Mouse (Mus musculus): Measurements from ENCODE around the gene Scamp3.
"Not testable (repeated sequence)": the region's sequence is repeated elsewhere in the genome, so short reads cannot be mapped to it uniquely, and the experiment has no call there.

Scamp3 gene

GRCm38 (mm10) chr3:89177242-89178106, at the start of gene Scamp3:
Scamp3 (plus strand) TSS chr3:89177473.
- peak; percentile 87 to 90 for DNase-seq (ENCODE audit: low spot score in 2 of 2)

DNA sequence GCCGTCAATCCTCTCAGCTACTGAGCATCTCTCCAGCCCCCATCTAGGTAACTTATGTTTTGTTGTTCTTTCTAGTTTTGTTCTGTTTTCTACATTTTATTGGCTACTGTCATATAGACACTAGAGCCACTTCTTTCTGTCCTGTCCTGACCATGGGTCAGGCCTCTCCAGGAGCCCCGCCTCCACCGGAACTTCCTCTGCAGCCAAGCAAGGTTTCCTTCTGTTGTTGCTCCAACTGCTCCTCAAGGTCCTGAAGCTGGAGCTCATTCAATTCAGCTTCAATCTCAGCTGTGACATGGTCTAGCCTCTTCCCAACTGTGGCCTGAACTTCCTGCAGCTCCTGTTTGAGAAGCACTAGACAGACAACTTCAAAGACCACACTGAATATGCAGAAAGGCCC, 47.4 kb upstream of the Scamp3 start:
- DNase-seq (ENCODE audit: low spot score in 2 of 2), result no peak

DNA sequence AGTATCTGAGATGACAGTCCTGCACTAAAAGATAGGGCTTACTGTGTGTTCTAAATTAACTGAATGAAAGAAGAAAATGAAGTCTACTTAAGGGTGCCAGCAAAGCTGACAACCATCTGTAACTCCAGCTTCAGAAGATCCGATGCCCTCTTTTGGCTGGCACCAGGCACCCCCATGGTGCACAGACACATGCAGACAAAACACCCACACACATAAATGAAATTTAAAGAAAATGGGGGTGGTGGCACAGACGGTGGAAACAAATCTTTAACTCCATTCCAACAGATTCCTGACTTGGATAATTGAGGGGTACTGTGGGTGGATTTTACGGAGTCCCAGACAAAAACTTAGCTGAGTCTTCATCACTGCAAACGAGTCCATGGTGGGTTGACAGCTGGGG, 45.5 kb upstream of the Scamp3 start:
- DNase-seq (ENCODE audit: low spot score in 2 of 2), result no peak

- peak; percentile 50 to 63 for DNase-seq (ENCODE audit: low spot score in 2 of 2)
Measured at GRCm38 (mm10) chr3:89132285-89133062, 44.8 kb upstream of the Scamp3 start.

DNA sequence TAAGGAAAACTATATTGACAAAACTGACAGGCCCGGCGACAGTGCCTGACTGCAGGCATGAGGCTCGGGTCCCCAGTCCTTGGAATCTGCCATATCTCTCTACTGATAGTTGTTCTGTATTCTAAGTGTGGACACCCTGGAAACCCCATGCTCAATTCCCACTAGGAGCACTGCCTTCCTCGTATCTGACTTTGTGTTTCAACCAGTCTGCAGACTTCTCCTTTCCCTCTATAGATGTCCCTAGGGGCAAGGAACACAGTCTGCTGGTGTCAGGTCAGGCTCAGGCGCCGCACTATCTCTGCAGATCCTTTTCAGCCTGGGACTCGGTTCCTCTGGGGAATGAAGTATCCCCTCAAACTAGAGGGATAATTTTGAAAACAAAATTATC, 44.2 kb upstream of the Scamp3 start:
- no peak for DNase-seq (ENCODE audit: low spot score in 2 of 2)

- no peak for DNase-seq (ENCODE audit: low spot score in 2 of 2)
Measured at GRCm38 (mm10) chr3:89133752-89134151, 43.5 kb upstream of the Scamp3 start.

- no peak for DNase-seq (ENCODE audit: low spot score in 2 of 2)
Measured at GRCm38 (mm10) chr3:89135958-89136357, 41.3 kb upstream of the Scamp3 start, which contains the start of gene Pklr. Pklr (plus strand) TSS chr3:89136142.

DNA sequence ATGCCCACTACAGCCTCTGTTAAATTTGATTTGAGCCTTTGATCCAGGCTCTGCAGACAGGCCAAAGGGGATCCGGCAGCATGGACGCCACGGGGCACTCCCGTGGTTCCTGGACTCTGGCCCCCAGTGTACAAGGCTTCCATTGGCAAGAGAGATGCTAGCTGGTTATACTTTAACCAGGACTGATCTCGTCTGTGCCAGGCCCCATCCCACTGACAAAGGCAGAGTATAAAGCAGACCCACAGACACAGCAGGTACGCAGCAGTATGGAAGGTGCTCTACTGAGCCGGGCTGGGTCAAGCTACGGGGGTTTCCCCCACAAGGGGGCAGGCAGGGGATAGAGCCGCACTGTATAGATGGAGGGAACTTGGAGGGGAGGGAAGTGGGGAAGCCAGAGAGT, 40.9 kb upstream of the Scamp3 start:
- DNase-seq (ENCODE audit: low spot score in 2 of 2), result no peak

- no peak for DNase-seq (ENCODE audit: low spot score in 2 of 2)
Measured at GRCm38 (mm10) chr3:89144821-89145220, 32.5 kb upstream of the Scamp3 start.

DNA sequence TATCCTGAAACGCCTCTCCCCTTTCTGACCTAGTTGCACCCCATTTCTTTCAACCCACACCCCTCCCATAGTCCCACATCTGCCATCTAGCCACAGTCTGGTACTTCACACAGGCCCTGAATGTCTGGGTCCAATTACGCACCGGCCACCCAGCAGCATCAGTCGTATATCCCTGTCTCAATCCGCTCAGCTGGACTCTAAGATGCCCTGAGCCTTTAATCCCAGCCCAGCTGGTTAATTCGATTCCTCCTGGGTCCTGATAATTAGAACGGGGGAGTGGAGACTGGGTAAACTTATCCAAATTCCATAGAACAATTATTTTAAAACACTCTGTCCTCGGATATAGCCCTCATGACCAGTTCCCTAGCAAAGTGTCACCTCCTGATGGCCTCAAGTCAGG, 31.7 kb upstream of the Scamp3 start:
- DNase-seq (ENCODE audit: low spot score in 2 of 2), result no peak

DNA sequence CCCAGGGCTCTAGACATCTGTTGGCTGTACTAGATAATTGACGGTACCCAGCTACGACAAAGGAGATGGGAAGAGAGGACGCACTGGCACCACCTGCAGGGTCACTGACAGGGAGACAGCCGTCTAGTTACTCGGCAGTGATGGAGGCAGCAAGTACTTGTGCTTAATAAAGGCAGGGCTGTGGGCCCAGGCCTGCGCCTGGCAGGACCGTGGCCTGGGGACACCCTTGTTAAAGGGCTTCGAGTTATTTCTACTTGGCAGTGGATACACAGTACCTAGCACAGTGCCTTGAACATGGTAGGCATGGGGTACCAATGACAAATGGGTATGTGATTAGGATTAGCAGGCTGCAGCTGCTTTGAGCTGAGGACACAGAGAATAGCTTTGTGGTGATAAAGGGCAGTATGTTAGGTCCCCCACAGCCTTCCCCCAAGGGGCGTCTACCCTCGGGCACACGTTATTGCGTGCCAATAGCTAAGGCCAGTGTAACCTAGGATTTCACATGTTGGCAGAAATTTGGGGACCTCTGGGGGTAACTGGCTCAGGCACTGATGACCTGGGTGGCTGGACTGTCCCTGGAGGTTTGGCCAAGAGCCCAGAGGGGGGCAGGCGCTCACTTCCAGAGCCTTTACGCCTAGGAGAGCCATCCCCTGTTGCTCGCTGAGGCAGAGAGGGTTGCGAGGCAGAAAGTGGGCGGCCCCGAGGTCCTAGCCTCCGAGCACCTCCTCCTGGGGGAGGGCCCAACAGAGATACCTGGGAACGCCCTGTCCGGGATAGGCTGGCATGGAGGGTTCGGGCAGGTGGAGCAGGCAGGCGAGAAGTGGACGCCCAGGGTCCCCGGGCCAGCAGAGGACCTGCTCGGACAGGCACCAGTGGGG, 29.9 kb upstream of the Scamp3 start:
- no peak for DNase-seq (ENCODE audit: low spot score in 2 of 2)

DNA sequence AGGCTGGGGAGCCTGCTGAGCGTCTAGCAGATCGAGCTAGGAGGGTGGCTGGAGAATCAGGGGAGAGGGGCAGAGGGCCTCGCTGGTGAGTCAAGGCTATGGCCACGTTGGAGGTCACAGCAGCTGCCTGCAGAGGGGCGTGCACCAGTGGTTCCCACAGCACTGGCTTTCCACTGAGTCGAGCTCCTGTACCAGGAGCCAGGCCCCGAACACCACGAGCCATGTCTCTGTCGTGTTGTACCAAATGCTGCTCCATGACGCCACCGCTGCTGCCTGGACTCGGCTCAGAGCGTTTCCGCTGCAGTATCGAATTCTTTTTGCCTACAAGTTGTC, 29.3 kb upstream of the Scamp3 start:
- DNase-seq (ENCODE audit: low spot score in 2 of 2), result no peak

- DNase-seq (ENCODE audit: low spot score in 2 of 2), result no peak
Measured at GRCm38 (mm10) chr3:89148567-89148966, 28.7 kb upstream of the Scamp3 start.

DNA sequence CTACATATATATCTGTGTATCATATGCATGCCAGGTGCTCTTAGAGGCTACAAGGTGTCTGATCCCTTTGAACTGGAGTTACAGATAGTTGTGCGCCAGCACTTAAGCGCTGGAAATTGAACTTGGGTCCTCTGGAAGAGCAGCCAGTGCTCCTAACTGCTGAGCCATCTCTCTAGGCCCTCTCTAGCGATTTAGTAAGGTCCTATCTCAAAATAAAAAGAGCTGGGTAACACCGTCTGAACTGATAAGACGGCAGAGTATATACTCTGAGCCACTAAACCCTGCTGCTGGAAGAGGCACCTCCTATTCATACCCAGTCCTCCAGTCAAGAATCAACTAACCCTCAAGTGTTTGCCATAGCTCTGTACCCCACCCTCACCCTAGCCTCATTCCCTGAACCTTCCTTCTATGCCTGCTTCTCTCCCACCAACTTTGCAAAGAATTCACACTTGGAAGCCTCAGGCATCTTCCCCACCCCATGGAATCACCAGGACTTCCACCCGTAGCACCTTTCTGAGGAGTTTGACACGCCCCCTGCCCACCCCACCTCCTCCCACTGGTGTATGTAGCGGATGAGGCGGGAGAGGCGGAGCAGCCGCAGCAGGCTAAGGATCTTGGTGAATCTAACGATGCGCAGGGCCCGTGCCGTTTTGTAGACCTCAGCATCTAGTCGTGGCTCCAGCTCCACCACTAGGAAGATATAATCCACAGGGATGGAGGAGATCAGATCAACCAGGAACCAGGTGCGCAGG, 25.0 kb upstream of the Scamp3 start:
- no peak for DNase-seq (ENCODE audit: low spot score in 2 of 2)

DNA sequence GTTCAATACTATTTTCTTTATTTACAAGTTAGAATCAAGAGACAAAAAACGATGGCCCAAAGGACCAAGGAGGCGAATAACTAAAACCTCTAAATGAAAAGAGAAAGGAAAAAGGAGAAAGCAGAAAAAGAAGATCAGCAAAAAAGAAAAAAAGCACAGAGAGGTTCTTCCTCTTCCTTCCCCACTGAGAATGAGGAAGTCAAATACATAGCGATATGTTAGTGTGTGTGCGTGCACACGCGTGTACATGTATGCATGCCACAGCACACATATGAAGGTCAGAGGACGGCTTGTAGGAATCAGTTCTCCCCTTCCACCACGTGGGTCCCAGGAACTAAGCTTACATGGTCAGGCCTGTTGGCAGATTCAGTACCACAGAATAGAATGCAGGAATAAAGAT, 20.3 kb upstream of the Scamp3 start:
- DNase-seq (ENCODE audit: low spot score in 2 of 2), result no peak

GRCm38 (mm10) chr3:89158651-89159050, 18.6 kb upstream of the Scamp3 start:
- no peak for DNase-seq (ENCODE audit: low spot score in 2 of 2)

DNA sequence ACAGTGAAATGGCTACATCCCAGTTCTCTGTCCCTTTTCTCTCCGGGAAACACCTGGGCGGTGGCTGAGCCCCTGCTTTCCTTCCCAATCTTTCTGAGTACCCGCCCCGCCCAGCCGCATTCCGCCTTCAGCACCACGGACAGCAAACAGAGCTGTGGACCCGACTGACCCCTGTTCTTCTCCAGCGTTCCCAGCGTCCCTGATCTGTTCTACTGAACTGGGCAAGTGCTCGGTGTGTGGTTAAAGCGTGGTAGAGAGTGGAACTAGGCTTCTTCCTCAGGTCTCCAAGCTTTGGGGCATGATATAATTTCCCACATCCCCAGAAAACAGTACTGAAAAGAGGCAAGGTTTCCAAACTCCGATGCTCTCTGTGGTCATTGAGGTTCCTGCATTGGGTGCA, 18.1 kb upstream of the Scamp3 start:
- DNase-seq (ENCODE audit: low spot score in 2 of 2), result peak in 1 of 2 experiments; percentile 33

DNA sequence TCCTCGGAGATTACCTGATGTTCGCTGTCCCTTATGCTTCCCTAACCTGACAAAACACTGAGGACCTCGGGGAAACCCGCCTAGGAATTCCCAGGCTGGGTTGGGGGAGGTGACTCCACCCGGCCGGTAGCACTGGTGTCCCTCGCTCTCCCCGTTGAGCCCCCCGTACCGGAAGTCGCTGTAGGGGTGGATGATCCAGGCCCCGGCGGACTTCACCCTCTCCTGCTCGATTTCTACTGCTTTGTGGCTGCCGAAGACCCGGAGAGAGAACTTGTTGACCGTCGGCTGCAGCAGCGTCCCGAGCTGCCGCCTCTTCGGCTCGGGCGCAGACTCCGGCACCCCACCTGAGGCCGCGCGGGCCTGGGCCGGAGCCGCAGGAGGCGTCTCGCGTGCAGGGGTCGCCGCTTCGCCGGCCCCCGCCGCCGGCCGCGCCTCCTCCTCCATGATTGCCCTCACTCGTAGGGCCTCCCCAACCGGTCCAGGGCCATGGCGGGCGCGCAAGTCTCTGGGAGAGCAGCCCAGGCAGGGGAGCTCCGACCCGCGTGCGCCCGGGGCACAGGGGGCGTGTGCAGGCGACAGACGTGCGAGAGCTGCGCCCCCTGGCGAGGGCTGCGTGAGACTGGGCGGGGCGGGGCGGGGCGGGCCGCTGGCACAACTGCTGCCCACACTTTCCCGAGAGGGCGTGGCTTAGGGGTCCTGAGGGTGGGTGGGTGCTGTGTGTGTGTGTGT, 17.5 kb upstream of the Scamp3 start, which contains the start of gene Hcn3:
Hcn3 (minus strand) TSS at position 581 of the 729 bp plus-strand sequence.
- peak; percentile 61 to 64 for DNase-seq (ENCODE audit: low spot score in 2 of 2)

DNA sequence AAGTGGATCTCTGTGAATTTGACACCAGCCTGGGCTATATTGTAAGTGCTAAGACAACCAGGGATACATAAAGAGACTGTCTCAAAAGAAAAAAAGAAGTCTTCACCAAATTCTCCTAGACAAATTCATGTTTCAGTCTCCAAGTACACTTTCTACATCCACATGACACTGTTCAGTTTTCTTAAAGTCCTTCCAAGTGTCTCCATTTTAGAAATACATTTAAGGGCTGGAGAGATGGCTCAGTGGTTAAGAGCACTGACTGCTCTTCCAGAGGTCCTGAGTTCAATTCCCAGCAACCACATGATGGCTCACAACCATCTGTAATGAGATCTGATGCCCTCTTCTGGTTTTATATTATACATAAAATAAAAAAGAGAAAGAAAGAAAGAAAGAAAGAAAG, 16.1 kb upstream of the Scamp3 start:
- not testable (repeated sequence) for DNase-seq (ENCODE audit: low spot score in 2 of 2)

- no peak for DNase-seq (ENCODE audit: low spot score in 2 of 2)
Measured at GRCm38 (mm10) chr3:89161786-89162185, 15.5 kb upstream of the Scamp3 start.

- no peak for DNase-seq (ENCODE audit: low spot score in 2 of 2)
Measured at GRCm38 (mm10) chr3:89163123-89163522, 14.2 kb upstream of the Scamp3 start.

Data from spleen, postnatal 36 days (tissue).